Comparison of ENCODE assay signal across 10 mouse cellular contexts in genomic region chr2:71958393-71958792, GRCm38 (mm10). TPM values are rescaled to one million over a fixed set of nuclear protein-coding genes. Genes with fewer than 3 reads are reported as not detected.
DNase-seq lines count a peak whose midpoint lies in the region; ATAC-seq and TF ChIP-seq lines count a peak whose summit lies in the region.
"Had no signal": no experiment of that assay in that cellular context is flagged by ENCODE, and none has a peak within 500 bp of the region (broad histone marks: within the 10 kb centered on the region; RNA-seq: fewer than 3 reads in every experiment).

No protein-coding gene starts in this region.

- in situ Hi-C loops in Patski (cut with MboI; ENCODE audit: low pct_unique_long_range_greater_than_20kb) = loop anchor here (5.0 kb wide), 1 partner anchor 56 kb away; no protein-coding TSS in a partner anchor

- no peaks in the 10 kb centered on the region for H3K9me3 ChIP-seq in heart, embryonic 10.5 days
- H3K9me3 ChIP-seq in midbrain, embryonic 13.5 days = no peaks in the 10 kb centered on the region
- no peaks in the 10 kb centered on the region for H3K9me3 ChIP-seq in forebrain, postnatal 0 days (ENCODE audit: low read length)
- H3K9me3 ChIP-seq: heart, embryonic 13.5 days had no signal

- peak; percentile 34 to 53 for DNase-seq in heart, adult 2 months
- DNase-seq in heart, embryonic 10.5 days (ENCODE audit: low spot score) = no peak
- DNase-seq in Patski (ENCODE audit: low read depth, low spot score) = no peak
- peak; percentile 70 to 74 for DNase-seq in cerebellum, postnatal 14 days
- DNase-seq in kidney, postnatal 25 days = peak; percentile 10 to 37
- DNase-seq in forebrain, postnatal 0 days = no peak
- no peak for DNase-seq in right cerebral cortex, postnatal 4 days

- no peak for TF ChIP-seq EP300 in heart, adult 2 months (IDR thresholded peaks at IDR 0.05; ENCODE audit: insufficient read depth, low read depth, low read length)

- WGBS in heart, adult 2 months = 66% methylated on average over 3 of the region's 3 CpGs
- 87% methylated on average over 3 of the region's 3 CpGs for WGBS in heart, embryonic 10.5 days
- 89% methylated on average over 3 of the region's 3 CpGs for WGBS in midbrain, embryonic 13.5 days
- WGBS in forebrain, postnatal 0 days = 54% methylated on average over 3 of the region's 3 CpGs

- no peak overlapping the region for H3K27ac ChIP-seq in heart, adult 2 months
- no peak overlapping the region for H3K27ac ChIP-seq in heart, embryonic 10.5 days
- H3K27ac ChIP-seq in midbrain, embryonic 13.5 days = no peak overlapping the region
- H3K27ac ChIP-seq in forebrain, postnatal 0 days (ENCODE audit: low read depth, low read length) = no peak overlapping the region
- H3K27ac ChIP-seq: heart, embryonic 13.5 days had no signal

- no peak overlapping the region for H3K9ac ChIP-seq in heart, adult 2 months (ENCODE audit: low read depth, low read length)
- no peak overlapping the region for H3K9ac ChIP-seq in midbrain, embryonic 13.5 days (replicated peaks)
- no peak overlapping the region for H3K9ac ChIP-seq in forebrain, postnatal 0 days
- H3K9ac ChIP-seq: heart, embryonic 13.5 days had no signal

- CTCF ChIA-PET in Patski (lab: Charles Lee) = no interaction called here

- intact Hi-C loops in heart, adult 2 months (cut with DNase I) = loop anchor here (5.0 kb wide), 1 partner anchor 361 kb away; no protein-coding TSS in a partner anchor

- H3K4me1 ChIP-seq in heart, adult 2 months (ENCODE audit: control insufficient read depth, insufficient read depth, low read length) = no peaks in the 10 kb centered on the region
- no peaks in the 10 kb centered on the region for H3K4me1 ChIP-seq in heart, embryonic 10.5 days
- H3K4me1 ChIP-seq in midbrain, embryonic 13.5 days (replicated peaks) = no peaks in the 10 kb centered on the region
- no peaks in the 10 kb centered on the region for H3K4me1 ChIP-seq in forebrain, postnatal 0 days (ENCODE audit: insufficient read depth)
- H3K4me1 ChIP-seq: heart, embryonic 13.5 days had no signal

- H3K27me3 ChIP-seq in heart, adult 2 months (ENCODE audit: control insufficient read depth, insufficient read depth, low read length) = no peaks in the 10 kb centered on the region
- H3K27me3 ChIP-seq in heart, embryonic 10.5 days (ENCODE audit: insufficient read depth, poor library complexity, severe bottlenecking) = no peaks in the 10 kb centered on the region
- H3K27me3 ChIP-seq in Patski = peaks cover 5% of the 10 kb centered on the region
- no peaks in the 10 kb centered on the region for H3K27me3 ChIP-seq in midbrain, embryonic 13.5 days
- no peaks in the 10 kb centered on the region for H3K27me3 ChIP-seq in forebrain, postnatal 0 days (ENCODE audit: insufficient read depth, low read length)
- H3K27me3 ChIP-seq: heart, embryonic 13.5 days had no signal

- POLR2A ChIA-PET in Patski (lab: Charles Lee) = no interaction called here

- no peak overlapping the region for H3K4me3 ChIP-seq in heart, adult 2 months
- H3K4me3 ChIP-seq in heart, embryonic 10.5 days = no peak overlapping the region
- H3K4me3 ChIP-seq in midbrain, embryonic 13.5 days (replicated peaks) = no peak overlapping the region
- no peak overlapping the region for H3K4me3 ChIP-seq in forebrain, postnatal 0 days (ENCODE audit: low read depth, low read length)
- H3K4me3 ChIP-seq: heart, embryonic 13.5 days had no signal

- TF ChIP-seq CTCF in heart, adult 2 months (IDR thresholded peaks at IDR 0.05) = no peak
- TF ChIP-seq CTCF in Patski (IDR thresholded peaks at IDR 0.05) = no peak
- TF ChIP-seq CTCF in forebrain, postnatal 0 days (IDR thresholded peaks at IDR 0.05; ENCODE audit: low read depth) = no peak

- TF ChIP-seq POLR2A in heart, adult 2 months (IDR thresholded peaks at IDR 0.05; ENCODE audit: insufficient read depth, low read depth, low read length) = no peak

- peak; percentile 78 for ATAC-seq in Patski
- ATAC-seq in midbrain, embryonic 13.5 days = no peak
- ATAC-seq in forebrain, postnatal 0 days = no peak
- ATAC-seq: midbrain, embryonic 16.5 days had no signal

- H3K4me2 ChIP-seq in midbrain, embryonic 13.5 days (replicated peaks) = no peak overlapping the region
- H3K4me2 ChIP-seq in forebrain, postnatal 0 days (ENCODE audit: low read depth) = no peak overlapping the region
- H3K4me2 ChIP-seq: heart, embryonic 13.5 days had no signal

- H3K36me3 ChIP-seq in heart, adult 2 months (ENCODE audit: control insufficient read depth, insufficient read depth, low read length) = no peaks in the 10 kb centered on the region
- no peaks in the 10 kb centered on the region for H3K36me3 ChIP-seq in heart, embryonic 10.5 days
- H3K36me3 ChIP-seq in midbrain, embryonic 13.5 days = no peaks in the 10 kb centered on the region
- H3K36me3 ChIP-seq in forebrain, postnatal 0 days (ENCODE audit: insufficient read depth) = no peaks in the 10 kb centered on the region
- H3K36me3 ChIP-seq: heart, embryonic 13.5 days had no signal

- H3K79me2 ChIP-seq in heart, adult 2 months (replicated peaks; ENCODE audit: control insufficient read depth, insufficient read depth, low read length) = no peaks in the 10 kb centered on the region

RNA-seq across cellular contexts. Expression of gene Rapgef4, which starts 22.6 kb away (rescaled TPM):
- total RNA-seq in heart, adult 2 months (2021) = 10 to 100 TPM; 25.4 to 38.9 TPM
- 15.3 and 35.4 TPM in 2 replicates for polyA plus RNA-seq in heart, adult 2 months (2012; rRNA removed)
- 2.8 and 3.1 TPM in 2 replicates for polyA plus RNA-seq in heart, embryonic 10.5 days (2016; fragmentation: Nextera tagmentation; extraction: Ambion mirVana)
- polyA plus RNA-seq in Patski (2021) = 0.23 TPM
- 11.3 and 12.5 TPM in 2 replicates for polyA plus RNA-seq in midbrain, embryonic 13.5 days (2015; fragmentation: Nextera tagmentation; extraction: Ambion mirVana)
- 46.4 and 58.7 TPM in 2 replicates for total RNA-seq in forebrain, postnatal 0 days (2014; rRNA removed)
- polyA plus RNA-seq in forebrain, postnatal 0 days (2015; fragmentation: Nextera tagmentation; extraction: Ambion mirVana) = 15.8 and 27.0 TPM in 2 replicates

Comparison
In these comparisons a context has a peak if more than half of its experiments do, and no peak if none do; other contexts are left out.
1. DNase-seq: peak in heart, adult 2 months (2 of 2), cerebellum, postnatal 14 days (2 of 2) and kidney, postnatal 25 days (2 of 2); none in heart, embryonic 10.5 days (single experiment), Patski (single experiment), forebrain, postnatal 0 days (single experiment) and right cerebral cortex, postnatal 4 days (single experiment).